Mouse (Mus musculus) left cerebral cortex, adult 2 months (tissue): ENCODE data around the gene Col4a2. TPM values are rescaled to one million over a fixed set of nuclear protein-coding genes. Genes with fewer than 3 reads are reported as not detected.

ENCODE experiments used
- DNase-seq, 2 experiments: peaks; one replicate each; pipeline ENCODE4 v3.0.0; 2021 to 2022; ENCODE audit warnings: low spot score in 2 of 2, mixed read lengths in 1 of 2; ENCODE audit errors: extremely low spot score in 1 of 2
- H3K27ac ChIP-seq: fragments of 200-600 bp; 2 replicates; pipeline ENCODE4 v1.8.1; 2022
- H3K4me3 ChIP-seq: fragments of 200-600 bp; 2 replicates; pipeline ENCODE4 v1.8.1; 2022
- CTCF ChIP-seq: fragments of 200-600 bp; IDR thresholded peaks from 2 replicates; pipeline ENCODE4 v1.8.1; 2022; ENCODE audit warnings: antibody characterized with exemption, mild to moderate bottlenecking, moderate library complexity
- intact Hi-C: fragments of 180-260 bp; cut with DNase I; formaldehyde crosslinking; loops from one replicate; pipeline ENCODE4 v1.15.1; 2025
- total RNA-seq, 2 experiments: library from RNA; stranded (reverse); gene quantifications; 2 replicates each; pipeline ENCODE4 v1.2.3; 2021

Col4a2 gene
- total RNA-seq, 2 experiments from 2014 or later, result 57.1 to 60.9 TPM

GRCm38 (mm10) chr8:11366741-11367140 lies 54.1 kb downstream of the Col4a2 start:
- no peak for DNase-seq
- no peak overlapping the region for H3K4me3 ChIP-seq
- intact Hi-C loops, result no loop called here
- TF ChIP-seq CTCF, result no peak
- no peak overlapping the region for H3K27ac ChIP-seq

DNA sequence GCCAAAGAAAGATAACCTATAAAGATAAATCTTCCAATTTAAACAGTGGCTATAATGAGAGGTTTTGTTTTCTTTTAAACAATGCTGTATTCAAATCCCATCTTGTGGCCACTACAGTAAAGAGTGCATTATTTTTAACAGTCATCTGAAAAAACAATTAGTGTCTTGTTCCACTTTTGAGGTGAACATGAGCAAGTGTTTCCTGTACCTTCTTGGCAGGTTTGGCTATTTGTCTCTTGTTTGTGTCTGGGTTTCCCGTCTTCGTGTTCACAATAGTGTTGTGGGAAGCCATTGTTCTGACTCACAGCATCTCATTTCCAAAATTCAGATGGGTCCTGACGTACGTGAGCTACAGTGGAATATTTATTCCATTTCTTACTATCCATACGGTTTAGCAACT lies 55.1 kb downstream of the Col4a2 start:
- DNase-seq, result no peak
- H3K4me3 ChIP-seq, result no peak overlapping the region
- TF ChIP-seq CTCF, result no peak
- intact Hi-C loops, result no loop called here
- no peak overlapping the region for H3K27ac ChIP-seq

DNA sequence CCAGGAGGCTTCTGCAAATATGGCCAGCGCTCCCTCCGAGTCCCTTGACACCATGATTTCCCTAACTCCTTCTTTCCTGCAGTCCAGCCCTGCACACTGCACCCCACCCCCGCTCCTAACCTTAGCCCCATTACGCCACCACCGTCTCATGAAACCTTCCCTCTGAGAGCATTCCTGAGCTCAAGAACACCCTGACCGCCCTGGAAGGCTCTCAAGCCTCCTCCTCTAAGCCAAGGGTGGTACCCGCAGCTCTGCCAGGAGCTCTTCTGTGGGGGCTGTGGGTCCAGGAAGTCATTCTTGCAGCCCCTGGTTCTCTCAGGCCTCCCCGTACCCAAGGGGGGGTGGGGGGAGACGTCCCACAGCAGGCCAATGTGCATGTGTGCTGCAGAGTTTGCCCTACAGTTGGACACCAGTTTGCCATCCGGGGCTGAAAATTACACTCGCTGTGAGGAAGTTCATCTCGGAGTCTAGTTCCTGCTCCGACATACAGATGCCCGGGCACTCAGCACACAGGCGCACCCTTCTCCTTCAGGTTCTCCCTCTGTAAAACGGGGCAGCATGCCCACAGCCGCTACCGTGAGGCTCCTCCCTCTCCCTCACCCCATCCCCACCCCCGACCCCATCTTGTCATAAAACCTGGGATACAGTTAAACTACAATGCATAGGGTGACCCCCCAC lies 57.1 kb downstream of the Col4a2 start:
- H3K4me3 ChIP-seq, result no peak overlapping the region
- no peak for TF ChIP-seq CTCF
- intact Hi-C loops, result no loop called here
- no peak overlapping the region for H3K27ac ChIP-seq
- DNase-seq, result no peak

DNA sequence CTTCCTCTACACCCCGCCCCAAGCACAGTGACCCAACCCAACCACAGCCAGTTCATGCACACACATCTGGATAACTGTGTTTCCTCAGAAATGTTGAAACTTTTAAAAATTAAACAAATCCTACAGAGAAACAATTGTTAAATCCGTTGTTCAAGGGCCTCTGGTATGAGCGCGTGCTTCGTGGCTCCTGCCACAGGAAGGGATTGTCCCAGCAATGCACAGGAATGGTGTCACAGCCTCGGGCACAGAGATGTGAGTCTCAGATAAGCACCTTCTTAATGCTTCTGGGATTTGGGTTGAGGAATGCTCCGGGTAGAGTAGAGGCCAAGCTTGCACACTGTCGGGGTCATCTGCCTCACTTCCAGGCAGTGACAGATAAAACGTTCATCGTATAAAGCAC lies 58.7 kb downstream of the Col4a2 start:
- H3K4me3 ChIP-seq, result no peak overlapping the region
- 0 out of 2 replicates have a peak overlapping the region, but pooled peaks have one; percentile 40 for H3K27ac ChIP-seq
- intact Hi-C loops, result no loop called here
- TF ChIP-seq CTCF, result no peak
- no peak for DNase-seq

DNA sequence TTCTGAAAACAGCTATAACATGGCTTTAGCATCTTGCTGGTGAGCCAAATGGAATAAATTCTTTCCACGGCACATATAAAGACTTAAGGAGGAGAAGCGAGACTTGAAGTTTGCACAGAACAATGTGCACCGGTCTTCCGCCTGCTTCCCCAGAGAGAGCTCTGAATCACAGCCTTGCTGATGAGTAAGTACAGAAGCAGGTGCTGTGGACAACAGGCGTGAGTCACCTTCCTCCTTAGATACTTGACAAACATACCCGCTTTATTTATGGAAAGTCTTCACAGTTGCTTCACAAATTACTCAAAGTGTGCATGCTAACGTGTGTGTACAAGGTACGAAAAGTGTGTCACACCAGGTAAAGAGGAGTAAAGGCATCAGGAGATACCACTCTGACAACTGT lies 59.5 kb downstream of the Col4a2 start:
- intact Hi-C loops, result loop anchor here (1.0 to 2.0 kb wide), 2 partner anchors 10 to 99 kb away; no protein-coding TSS in a partner anchor
- no peak overlapping the region for H3K4me3 ChIP-seq

DNA sequence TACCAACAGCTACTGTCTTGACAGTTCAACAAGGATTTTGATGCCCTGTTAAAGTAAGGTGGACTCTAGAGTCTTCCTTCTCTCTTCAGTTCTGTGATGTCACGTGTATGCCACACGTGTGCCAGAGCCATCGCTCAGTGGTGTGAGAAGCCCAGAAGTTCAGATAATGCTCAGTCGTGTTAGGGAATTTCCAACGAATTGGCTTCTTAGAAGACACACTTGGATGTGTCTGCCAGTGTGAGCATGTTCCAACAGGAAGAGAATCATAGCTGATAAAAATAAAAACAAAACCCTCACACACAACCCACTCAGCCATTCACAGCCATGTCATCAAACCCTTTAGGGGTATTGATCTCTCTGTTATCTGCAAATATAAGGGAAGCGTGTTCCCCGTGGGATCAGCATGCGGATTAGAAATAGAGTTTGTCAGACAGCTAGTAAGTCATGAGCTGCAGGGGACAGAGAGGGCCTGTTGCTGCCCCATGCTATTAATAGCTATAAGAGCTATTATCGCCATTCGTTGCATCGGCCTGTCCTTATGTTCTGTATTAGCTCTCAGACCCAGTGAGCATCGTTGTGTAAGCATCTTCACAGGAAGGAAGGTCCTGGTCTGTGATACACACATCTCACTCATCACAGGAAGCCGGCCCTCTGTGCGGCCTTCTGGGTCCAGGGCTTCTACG lies 61.2 kb downstream of the Col4a2 start:
- TF ChIP-seq CTCF, result no peak
- Histone ChIP-seq H3K4me3 (no peak overlapping the region), H3K27ac (no peak overlapping the region)
- intact Hi-C loops, result loop anchor here (2.0 kb wide), 1 partner anchor 101 kb away; no protein-coding TSS in a partner anchor
- DNase-seq, result no peak

More for the DNA sequence above, 59.5 kb downstream of the Col4a2 start:
- DNase-seq, result peak; percentile 38 to 41
- peak overlapping the region; percentile 40; the same call in 1 of the 2 replicates for H3K27ac ChIP-seq
- no peak for TF ChIP-seq CTCF

DNA sequence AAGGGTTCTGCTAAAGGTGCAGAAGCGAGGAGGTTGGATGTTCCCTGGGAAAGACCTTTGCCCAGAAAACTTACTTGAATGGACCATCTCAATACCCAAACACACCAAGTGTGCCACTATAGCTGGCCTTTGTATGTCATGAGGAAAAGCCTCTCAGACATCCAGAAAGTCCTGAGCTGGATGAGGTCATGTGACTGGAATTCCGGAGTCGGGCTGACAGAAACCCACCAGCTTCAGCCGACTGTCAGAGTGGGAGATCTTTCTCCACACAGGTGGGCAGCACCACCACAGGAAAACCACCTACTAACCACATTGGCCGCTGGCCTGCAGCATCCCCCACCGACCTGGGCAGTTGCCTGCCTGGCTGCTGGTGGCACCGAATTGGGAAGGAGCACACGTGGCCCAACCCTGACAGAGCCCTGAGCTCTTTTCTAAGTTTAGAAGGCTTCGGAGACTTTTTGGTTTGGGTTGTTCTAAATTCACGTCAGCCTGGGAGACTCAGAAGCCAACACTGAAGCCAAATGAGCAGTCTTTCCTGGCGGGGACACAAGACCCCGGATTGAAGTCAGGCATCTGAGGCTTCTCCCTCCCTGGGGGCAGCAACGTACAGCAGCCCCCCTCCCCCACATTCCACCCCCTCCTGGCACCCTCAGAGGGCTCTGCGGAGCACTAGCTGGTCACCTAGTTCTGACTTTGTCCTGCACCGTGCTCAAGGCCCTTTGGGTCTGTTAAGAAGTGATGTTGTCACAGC lies 61.9 kb downstream of the Col4a2 start:
- no peak for TF ChIP-seq CTCF
- no peak for DNase-seq
- H3K4me3 ChIP-seq, result no peak overlapping the region
- no peak overlapping the region for H3K27ac ChIP-seq
- intact Hi-C loops, result no loop called here

GRCm38 (mm10) chr8:11375749-11376438 lies 63.3 kb downstream of the Col4a2 start:
- no peak for DNase-seq
- intact Hi-C loops, result no loop called here
- H3K4me3 ChIP-seq, result no peak overlapping the region
- H3K27ac ChIP-seq, result no peak overlapping the region
- no peak for TF ChIP-seq CTCF

- no peak overlapping the region for H3K27ac ChIP-seq
- no peak for TF ChIP-seq CTCF
- intact Hi-C loops, result no loop called here
- H3K4me3 ChIP-seq, result no peak overlapping the region
- DNase-seq, result no peak
These were observed 65.0 kb downstream of the Col4a2 start for GRCm38 (mm10) chr8:11377391-11378210.

- intact Hi-C loops, result no loop called here
- Histone ChIP-seq H3K27ac (no peak overlapping the region), H3K4me3 (no peak overlapping the region)
- DNase-seq, result no peak
- no peak for TF ChIP-seq CTCF
These were observed 67.0 kb downstream of the Col4a2 start for GRCm38 (mm10) chr8:11379590-11379989.

GRCm38 (mm10) chr8:11381544-11381943 lies 68.9 kb downstream of the Col4a2 start:
- no peak for DNase-seq
- no peak for TF ChIP-seq CTCF
- intact Hi-C loops, result no loop called here
- H3K27ac ChIP-seq, result peak overlapping the region; percentile 82
- no peak overlapping the region for H3K4me3 ChIP-seq
